Mouse (Mus musculus): ENCODE measurements around the gene Zfp710. TPM values are rescaled to one million over a fixed set of nuclear protein-coding genes. Genes with fewer than 3 reads are reported as not detected.

The Zfp710 gene
- total RNA-seq, 1 experiment = 39.8 TPM

- H3K4me3 ChIP-seq (ENCODE audit: insufficient read depth in 1 of 2, low read depth in 1 of 2, low read length in 2 of 2, poor library complexity in 1 of 2, severe bottlenecking in 1 of 2) = no peak overlapping the region
- H3K27ac ChIP-seq (ENCODE audit: insufficient read depth, low read depth, low read length, poor library complexity, severe bottlenecking) = no peak overlapping the region
- peaks cover 72% of the 10 kb centered on the region for H3K36me3 ChIP-seq (ENCODE audit: control insufficient read depth, insufficient read depth, low read length, poor library complexity, severe bottlenecking)
- in situ Hi-C loops (cut with MboI; ENCODE audit: low sequenced_read_pairs in 2 of 2, unreplicated experiment in 2 of 2) = no loop called here
- TF ChIP-seq ZNF384 (IDR thresholded peaks at IDR 0.05; ENCODE audit: low read depth, low read length) (no peak), CHD2 (IDR thresholded peaks at IDR 0.05; ENCODE audit: low read depth, low read length) (no peak), HCFC1 (IDR thresholded peaks at IDR 0.05; ENCODE audit: borderline replicate concordance, insufficient read depth, low read length) (no peak), MAFK (IDR thresholded peaks at IDR 0.05; ENCODE audit: insufficient read depth, low read depth, low read length) (no peak; the same call in 1 of the 2 replicates)
- DNase-seq (ENCODE audit: low read depth, low spot score) = no peak
- H3K4me1 ChIP-seq (ENCODE audit: control insufficient read depth in 2 of 2, insufficient read depth in 2 of 2, low read length in 2 of 2, poor library complexity in 1 of 2) = peaks cover 0 to 28% of the 10 kb centered on the region in 2 experiments; a peak in 2 of 4 replicates
- no peaks in the 10 kb centered on the region for H3K9me3 ChIP-seq (ENCODE audit: control insufficient read depth, insufficient read depth, low read depth, low read length)
- H3K9ac ChIP-seq (ENCODE audit: insufficient read depth, low read depth, low read length, poor library complexity, severe bottlenecking) = no peak overlapping the region
These were observed 71.1 kb downstream of the Zfp710 start for GRCm38 (mm10) chr7:80095598-80096309.

GRCm38 (mm10) chr7:80098389-80098976 is 73.9 kb downstream of the Zfp710 start:
- Histone ChIP-seq H3K4me1 (ENCODE audit: control insufficient read depth in 2 of 2, insufficient read depth in 2 of 2, low read length in 2 of 2, poor library complexity in 1 of 2) (peaks cover 0 to 17% of the 10 kb centered on the region in 2 experiments; a peak in 2 of 4 replicates), H3K9ac (ENCODE audit: insufficient read depth, low read depth, low read length, poor library complexity, severe bottlenecking) (no peak overlapping the region), H3K9me3 (ENCODE audit: control insufficient read depth, insufficient read depth, low read depth, low read length) (no peaks in the 10 kb centered on the region), H3K4me3 (ENCODE audit: insufficient read depth in 1 of 2, low read depth in 1 of 2, low read length in 2 of 2, poor library complexity in 1 of 2, severe bottlenecking in 1 of 2) (0 out of 4 replicates have a peak overlapping the region, but pooled peaks of 1 of the 2 experiments have one; percentile 11), H3K36me3 (ENCODE audit: control insufficient read depth, insufficient read depth, low read length, poor library complexity, severe bottlenecking) (peaks cover 57% of the 10 kb centered on the region), H3K27ac (ENCODE audit: insufficient read depth, low read depth, low read length, poor library complexity, severe bottlenecking) (no peak overlapping the region)
- TF ChIP-seq MAFK (IDR thresholded peaks at IDR 0.05; ENCODE audit: insufficient read depth, low read depth, low read length) = no peak
- no peak for TF ChIP-seq ZC3H11A (IDR thresholded peaks at IDR 0.05; ENCODE audit: borderline replicate concordance, low read depth, low read length)
- in situ Hi-C loops (cut with MboI; ENCODE audit: low sequenced_read_pairs in 2 of 2, unreplicated experiment in 2 of 2) = no loop called here
- DNase-seq (ENCODE audit: low read depth, low spot score) = no peak

GRCm38 (mm10) chr7:80103335-80103734 is 78.7 kb downstream of the Zfp710 start:
- Histone ChIP-seq H3K9ac (ENCODE audit: insufficient read depth, low read depth, low read length, poor library complexity, severe bottlenecking) (no peak overlapping the region), H3K4me1 (ENCODE audit: control insufficient read depth in 2 of 2, insufficient read depth in 2 of 2, low read length in 2 of 2, poor library complexity in 1 of 2) (peaks cover 0 to 11% of the 10 kb centered on the region in 2 experiments; a peak in 2 of 4 replicates), H3K4me3 (ENCODE audit: insufficient read depth in 1 of 2, low read depth in 1 of 2, low read length in 2 of 2, poor library complexity in 1 of 2, severe bottlenecking in 1 of 2) (no peak overlapping the region), H3K27ac (ENCODE audit: insufficient read depth, low read depth, low read length, poor library complexity, severe bottlenecking) (no peak overlapping the region), H3K9me3 (ENCODE audit: control insufficient read depth, insufficient read depth, low read depth, low read length) (no peaks in the 10 kb centered on the region), H3K36me3 (ENCODE audit: control insufficient read depth, insufficient read depth, low read length, poor library complexity, severe bottlenecking) (peaks cover 26% of the 10 kb centered on the region; the same call in 1 of the 2 replicates)
- in situ Hi-C loops (cut with MboI; ENCODE audit: low sequenced_read_pairs in 2 of 2, unreplicated experiment in 2 of 2) = no loop called here
- TF ChIP-seq ZNF384 (IDR thresholded peaks at IDR 0.05; ENCODE audit: low read depth, low read length) (no peak), CHD2 (IDR thresholded peaks at IDR 0.05; ENCODE audit: low read depth, low read length) (no peak), HCFC1 (IDR thresholded peaks at IDR 0.05; ENCODE audit: borderline replicate concordance, insufficient read depth, low read length) (no peak), MAFK (IDR thresholded peaks at IDR 0.05; ENCODE audit: insufficient read depth, low read depth, low read length) (no peak), ZC3H11A (IDR thresholded peaks at IDR 0.05; ENCODE audit: borderline replicate concordance, low read depth, low read length) (no peak)
- no peak for DNase-seq (ENCODE audit: low read depth, low spot score)

- peaks cover 8 to 11% of the 10 kb centered on the region in 2 experiments; a peak in 3 of 4 replicates for H3K4me1 ChIP-seq (ENCODE audit: control insufficient read depth in 2 of 2, insufficient read depth in 2 of 2, low read length in 2 of 2, poor library complexity in 1 of 2)
- TF ChIP-seq MAFK (IDR thresholded peaks at IDR 0.05; ENCODE audit: insufficient read depth, low read depth, low read length) (peak; percentile 49; the same call in 1 of the 2 replicates), CHD2 (IDR thresholded peaks at IDR 0.05; ENCODE audit: low read depth, low read length) (no peak)
- H3K36me3 ChIP-seq (ENCODE audit: control insufficient read depth, insufficient read depth, low read length, poor library complexity, severe bottlenecking) = peaks cover 7% of the 10 kb centered on the region; the same call in 1 of the 2 replicates
- in situ Hi-C loops (cut with MboI; ENCODE audit: low sequenced_read_pairs in 2 of 2, unreplicated experiment in 2 of 2) = no loop called here
- no peak for DNase-seq (ENCODE audit: low read depth, low spot score)
- peak overlapping the region; percentile 40; the same call in 1 of the 2 replicates for H3K27ac ChIP-seq (ENCODE audit: insufficient read depth, low read depth, low read length, poor library complexity, severe bottlenecking)
- no peak overlapping the region for H3K4me3 ChIP-seq (ENCODE audit: insufficient read depth in 1 of 2, low read depth in 1 of 2, low read length in 2 of 2, poor library complexity in 1 of 2, severe bottlenecking in 1 of 2)
- H3K9me3 ChIP-seq (ENCODE audit: control insufficient read depth, insufficient read depth, low read depth, low read length) = no peaks in the 10 kb centered on the region
- no peak overlapping the region for H3K9ac ChIP-seq (ENCODE audit: insufficient read depth, low read depth, low read length, poor library complexity, severe bottlenecking)
These were observed 81.2 kb downstream of the Zfp710 start for GRCm38 (mm10) chr7:80105637-80106390.

Measured in ES-E14 (cell line).